Mouse (Mus musculus) liver, postnatal 0 days (tissue): ENCODE measurements at regions not wholly inside any gene's neighbourhood (a gene's known extent, or its start where the extent isn't known, plus 50 kb on each side); places are given as distances from the start of the nearest gene placed in this dataset.

Experiments
- ATAC-seq: fragments of 200-750 bp; cut with Nextera tagmentation; 2 replicates; pipeline ENCODE4 v1.8.0; 2017; ENCODE audit warnings: mild to moderate bottlenecking, moderate library complexity
- DNase-seq: peaks from one replicate; pipeline ENCODE4 v3.0.0-alpha.2; 2016
- H3K27ac ChIP-seq: fragments of 300-500 bp; sonication (generic); 2 replicates; pipeline ENCODE4 v1.5.1; 2014; ENCODE audit warnings: antibody characterized with exemption, moderate library complexity, mild to moderate bottlenecking, low read depth
- H3K27me3 ChIP-seq: fragments of 300-500 bp; sonication (generic); 2 replicates; pipeline ENCODE4 v1.6.1; 2014; ENCODE audit warnings: low read length, control low read depth, mixed read lengths; ENCODE audit not compliant: insufficient read depth
- H3K36me3 ChIP-seq: fragments of 300-500 bp; sonication (generic); replicated peaks from 2 replicates; pipeline ENCODE4 v1.6.1; 2014; ENCODE audit warnings: mild to moderate bottlenecking, control low read depth, low read length, moderate library complexity, mixed read lengths; ENCODE audit not compliant: insufficient read depth
- H3K4me1 ChIP-seq: fragments of 300-500 bp; sonication (generic); 2 replicates; pipeline ENCODE4 v1.6.1; 2014; ENCODE audit warnings: antibody characterized with exemption, mild to moderate bottlenecking, control low read depth; ENCODE audit not compliant: insufficient read depth
- H3K4me2 ChIP-seq: fragments of 300-500 bp; sonication (generic); 2 replicates; pipeline ENCODE4 v1.6.1; 2014; ENCODE audit warnings: low read depth, mild to moderate bottlenecking, low read length, moderate library complexity, mixed read lengths
- H3K4me3 ChIP-seq: fragments of 300-500 bp; sonication (generic); 2 replicates; pipeline ENCODE4 v1.5.1; 2014; ENCODE audit warnings: low read depth, low read length
- H3K9ac ChIP-seq: fragments of 300-500 bp; sonication (generic); replicated peaks from 2 replicates; pipeline ENCODE4 v1.6.1; 2014; ENCODE audit warnings: mild to moderate bottlenecking, moderate library complexity
- H3K9me3 ChIP-seq: fragments of 300-500 bp; sonication (generic); 2 replicates; pipeline ENCODE4 v1.6.1; 2016; ENCODE audit warnings: mild to moderate bottlenecking, control low read depth, low read length, mixed read lengths
- CTCF ChIP-seq: sonication (generic); IDR thresholded peaks from 2 replicates; pipeline ENCODE4 v1.5.1; 2016; ENCODE audit warnings: antibody characterized with exemption, low read depth
- EP300 ChIP-seq: IDR thresholded peaks from 2 replicates; pipeline ENCODE4 v1.6.1; 2016; ENCODE audit warnings: antibody characterized with exemption, low read depth, mild to moderate bottlenecking
- WGBS: fragments of 180-500 bp; shearing (Covaris S2); extraction: QIAGEN DNeasy Blood & Tissue Kit; methylation state at CpG from one replicate; pipeline ENCODE4 v1.1.7; 2014; ENCODE audit not compliant: insufficient replicate concordance; 5-methylcytosine and 5-hydroxymethylcytosine counted together

DNA sequence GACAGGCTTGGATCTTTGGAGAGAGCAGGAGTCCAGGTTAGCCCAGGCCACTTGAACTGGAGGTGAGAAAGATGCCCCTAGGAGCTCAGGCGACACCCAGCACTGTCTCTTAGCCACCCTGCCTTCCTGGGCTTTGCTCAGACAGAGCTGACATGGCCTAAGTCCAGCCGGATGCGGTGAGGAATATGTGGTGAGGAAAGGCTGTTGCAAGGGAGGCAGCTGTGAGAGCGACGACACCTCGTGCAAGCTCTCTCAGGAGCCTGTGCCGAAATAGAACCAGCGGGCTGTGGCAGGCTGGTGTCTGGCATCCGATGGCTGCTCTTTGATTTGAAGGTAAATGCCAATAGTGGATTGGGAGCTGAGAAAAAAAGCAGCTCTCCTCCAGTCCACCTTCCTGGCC lies 191.4 kb upstream of the Sdk2 start:
- Histone ChIP-seq H3K4me1 (no peaks in the 10 kb centered on the region), H3K27ac (no peak overlapping the region), H3K36me3 (no peaks in the 10 kb centered on the region), H3K9me3 (no peaks in the 10 kb centered on the region), H3K27me3 (no peaks in the 10 kb centered on the region), H3K4me3 (no peak overlapping the region), H3K9ac (no peak overlapping the region), H3K4me2 (no peak overlapping the region)
- ATAC-seq (no peak), DNase-seq (no peak)
- 76% methylated on average over 9 of the region's 9 CpGs for WGBS
- TF ChIP-seq CTCF (no peak), EP300 (no peak)

GRCm38 (mm10) chr11:114257756-114258155 lies 190.9 kb upstream of the Sdk2 start:
- Histone ChIP-seq H3K4me1 (no peaks in the 10 kb centered on the region), H3K27ac (no peak overlapping the region), H3K9me3 (no peaks in the 10 kb centered on the region), H3K9ac (no peak overlapping the region), H3K36me3 (no peaks in the 10 kb centered on the region), H3K4me3 (no peak overlapping the region), H3K27me3 (no peaks in the 10 kb centered on the region), H3K4me2 (no peak overlapping the region)
- 39% methylated on average over 6 of the region's 6 CpGs for WGBS
- no peak for DNase-seq
- TF ChIP-seq EP300: no peak
- no peak for TF ChIP-seq CTCF
- no peak for ATAC-seq

- ATAC-seq: no peak
- no peak overlapping the region for H3K4me3 ChIP-seq
Measured at GRCm38 (mm10) chr11:114257061-114257460, 190.2 kb upstream of the Sdk2 start.

GRCm38 (mm10) chr11:114254344-114254743 lies 187.5 kb upstream of the Sdk2 start:
- Histone ChIP-seq H3K4me1 (no peaks in the 10 kb centered on the region), H3K4me2 (no peak overlapping the region), H3K36me3 (no peaks in the 10 kb centered on the region), H3K27me3 (no peaks in the 10 kb centered on the region), H3K4me3 (no peak overlapping the region), H3K27ac (no peak overlapping the region), H3K9me3 (no peaks in the 10 kb centered on the region), H3K9ac (no peak overlapping the region)
- DNase-seq: no peak
- WGBS: 31% methylated on average over 1 of the region's 1 CpGs
- ATAC-seq: no peak
- TF ChIP-seq EP300 (no peak), CTCF (no peak)

More at GRCm38 (mm10) chr11:114257061-114257460, 190.2 kb upstream of the Sdk2 start:
- H3K9ac ChIP-seq: no peak overlapping the region
- DNase-seq: no peak
- TF ChIP-seq CTCF (no peak), EP300 (no peak)
- H3K4me2 ChIP-seq: no peak overlapping the region
- H3K9me3 ChIP-seq: no peaks in the 10 kb centered on the region
- WGBS: 50% methylated on average over 4 of the region's 4 CpGs
- H3K4me1 ChIP-seq: no peaks in the 10 kb centered on the region
- H3K27ac ChIP-seq: no peak overlapping the region
- no peaks in the 10 kb centered on the region for H3K36me3 ChIP-seq
- H3K27me3 ChIP-seq: no peaks in the 10 kb centered on the region

DNA sequence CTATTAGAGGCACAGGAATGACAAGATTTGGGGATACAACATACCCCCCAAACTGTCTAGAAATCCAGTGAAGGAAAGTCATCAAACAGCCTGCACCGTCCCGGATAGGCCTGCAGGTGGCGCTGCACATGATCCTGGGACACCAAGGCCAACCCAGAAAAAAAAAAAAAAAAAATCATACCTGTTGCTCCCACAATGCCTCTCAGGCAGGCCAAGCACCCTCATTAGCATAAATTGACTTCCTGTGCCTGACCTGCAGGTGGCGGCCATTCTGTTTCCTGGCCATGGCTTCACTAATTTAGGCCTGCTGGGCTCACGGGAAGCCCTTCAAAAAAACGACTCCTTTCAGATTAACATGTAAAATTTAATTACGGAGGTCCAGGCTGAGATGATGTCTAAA lies 184.8 kb upstream of the Sdk2 start:
- ATAC-seq: no peak
- H3K9me3 ChIP-seq: no peaks in the 10 kb centered on the region
- H3K36me3 ChIP-seq: no peaks in the 10 kb centered on the region
- TF ChIP-seq EP300 (no peak), CTCF (peak; percentile 59)
- no peak overlapping the region for H3K4me2 ChIP-seq
- no peaks in the 10 kb centered on the region for H3K27me3 ChIP-seq
- 76% methylated on average over 7 of the region's 7 CpGs for WGBS
- no peak overlapping the region for H3K4me3 ChIP-seq
- H3K27ac ChIP-seq: no peak overlapping the region
- H3K4me1 ChIP-seq: no peaks in the 10 kb centered on the region
- H3K9ac ChIP-seq: no peak overlapping the region
- peak; percentile 33 for DNase-seq

DNA sequence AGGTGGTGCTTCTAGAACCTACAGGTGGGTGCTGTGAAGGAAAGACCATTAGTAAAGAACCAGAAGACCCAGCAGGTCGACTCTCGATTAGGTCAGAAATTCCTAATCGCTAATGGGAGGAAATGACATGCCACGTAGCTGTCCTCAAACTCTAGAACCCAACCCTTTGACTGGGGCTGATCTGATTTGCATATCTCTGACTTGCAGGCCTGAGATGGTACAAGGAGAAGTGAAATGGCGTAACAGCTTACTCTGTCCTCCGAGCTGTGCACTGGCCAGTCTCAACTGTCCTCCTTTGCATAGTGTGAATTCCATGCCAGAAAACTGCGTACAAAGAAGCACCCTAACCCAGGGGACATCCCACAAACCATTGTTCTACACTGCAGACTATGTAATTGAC lies 182.4 kb upstream of the Sdk2 start:
- Histone ChIP-seq H3K9me3 (no peaks in the 10 kb centered on the region), H3K9ac (no peak overlapping the region), H3K4me1 (no peaks in the 10 kb centered on the region), H3K27me3 (no peaks in the 10 kb centered on the region), H3K4me3 (no peak overlapping the region), H3K4me2 (no peak overlapping the region), H3K36me3 (no peaks in the 10 kb centered on the region), H3K27ac (no peak overlapping the region)
- no peak for DNase-seq
- WGBS: 46% methylated on average over 7 of the region's 7 CpGs
- TF ChIP-seq CTCF: no peak
- TF ChIP-seq EP300: no peak
- ATAC-seq: peak; percentile 50; the same call in 1 of the 2 replicates
